18 mouse cellular contexts compared by ENCODE assay signal in the genomic region with DNA sequence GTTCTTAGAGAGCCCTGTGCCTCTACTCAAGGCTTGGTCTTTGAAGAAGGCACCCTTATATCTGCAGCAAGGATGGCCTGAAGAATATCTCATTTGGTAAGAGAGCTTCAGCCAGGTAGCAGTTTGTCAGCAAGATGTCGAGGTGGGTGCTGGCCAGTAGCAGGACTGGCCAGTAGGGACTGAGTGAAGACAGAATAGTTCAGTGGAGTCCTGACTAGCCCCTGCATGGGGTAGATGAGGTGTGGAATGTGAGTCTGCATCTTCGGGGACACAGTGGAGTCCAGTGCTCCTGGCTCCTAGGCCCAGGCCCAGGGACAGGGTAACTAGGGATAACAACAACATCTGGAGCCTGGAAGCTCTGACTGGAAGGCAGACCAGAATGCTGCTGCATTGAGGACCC. TPM values are rescaled to one million over a fixed set of nuclear protein-coding genes. Genes with fewer than 3 reads are reported as not detected.
DNase-seq lines count a peak whose midpoint lies in the region; ATAC-seq and TF ChIP-seq lines count a peak whose summit lies in the region.
"Had no signal": no experiment of that assay in that cellular context is flagged by ENCODE, and none has a peak within 500 bp of the region (broad histone marks: within the 10 kb centered on the region; RNA-seq: fewer than 3 reads in every experiment).

No protein-coding gene starts in this region.

- intact Hi-C loops in heart, postnatal 36 days (cut with DNase I): loop anchor here (2.0 to 5.0 kb wide), 2 partner anchors 65 to 101 kb away; a partner anchor contains a TSS

- H3K9me3 ChIP-seq in heart, embryonic 15.5 days (replicated peaks): no peaks in the 10 kb centered on the region
- H3K9me3 ChIP-seq in heart, embryonic 16.5 days (replicated peaks; ENCODE audit: control insufficient read depth, low read length): no peaks in the 10 kb centered on the region
- H3K9me3 ChIP-seq in hindbrain, postnatal 0 days (ENCODE audit: low read length): no peaks in the 10 kb centered on the region

- H3K4me3 ChIP-seq in heart, embryonic 15.5 days: peak overlapping the region; percentile 60
- H3K4me3 ChIP-seq in heart, embryonic 16.5 days (ENCODE audit: low read length): peak overlapping the region; percentile 67
- H3K4me3 ChIP-seq in hindbrain, postnatal 0 days (ENCODE audit: low read length): no peak overlapping the region

- H3K27ac ChIP-seq in heart, embryonic 15.5 days: peak overlapping the region; percentile 89
- peak overlapping the region; percentile 96 for H3K27ac ChIP-seq in heart, embryonic 16.5 days (ENCODE audit: low read length)
- H3K27ac ChIP-seq in hindbrain, postnatal 0 days: no peak overlapping the region
- H3K27ac ChIP-seq: gastrocnemius, adult 2 months had no signal

- peak; percentile 16 for DNase-seq in embryo, embryonic 10 days (ENCODE audit: low spot score)
- no peak for DNase-seq in embryo, embryonic 9.5 days (ENCODE audit: extremely low spot score)
- DNase-seq in heart, postnatal 36 days: no peak
- no peak for DNase-seq in hindbrain, postnatal 0 days (ENCODE audit: low spot score)
- no peak for DNase-seq in lung, postnatal 10 days
- no peak for DNase-seq in layer of hippocampus, adult 8-10 months (ENCODE audit: low spot score in 2 of 2)
- DNase-seq: cerebellum, adult 9-11 months; gastrocnemius, adult 2 months; kidney, adult 11 months; kidney, postnatal 14 days; layer of hippocampus, adult 9-11 months; liver, postnatal 0 days; thymus, postnatal 4 days had no signal

- peaks cover 49% of the 10 kb centered on the region for H3K4me1 ChIP-seq in heart, embryonic 15.5 days (replicated peaks)
- H3K4me1 ChIP-seq in heart, embryonic 16.5 days (ENCODE audit: control insufficient read depth, insufficient read depth, low read length): peaks cover 30% of the 10 kb centered on the region
- H3K4me1 ChIP-seq in hindbrain, postnatal 0 days (ENCODE audit: insufficient read depth, low read length): peaks cover 5% of the 10 kb centered on the region; the same call in 1 of the 2 replicates

- H3K4me2 ChIP-seq in heart, embryonic 15.5 days: peak overlapping the region; percentile 72
- peak overlapping the region; percentile 74 for H3K4me2 ChIP-seq in heart, embryonic 16.5 days (ENCODE audit: low read depth, low read length)
- H3K4me2 ChIP-seq in hindbrain, postnatal 0 days (ENCODE audit: low read depth, low read length): 0 out of 2 replicates have a peak overlapping the region, but pooled peaks have one; percentile 65

- TF ChIP-seq CTCF in hindbrain, postnatal 0 days (IDR thresholded peaks at IDR 0.05; ENCODE audit: low read depth): no peak

- WGBS in heart, embryonic 15.5 days: 16% methylated on average over 2 of the region's 2 CpGs
- 8% methylated on average over 2 of the region's 2 CpGs for WGBS in heart, embryonic 16.5 days
- 37% methylated on average over 2 of the region's 2 CpGs for WGBS in hindbrain, postnatal 0 days

- H3K27me3 ChIP-seq in heart, embryonic 15.5 days: peaks cover 97% of the 10 kb centered on the region
- H3K27me3 ChIP-seq in heart, embryonic 16.5 days (ENCODE audit: control insufficient read depth, insufficient read depth, low read length): peaks cover 73% of the 10 kb centered on the region
- H3K27me3 ChIP-seq in hindbrain, postnatal 0 days (ENCODE audit: insufficient read depth, low read length): peaks cover 85% of the 10 kb centered on the region

- H3K36me3 ChIP-seq in heart, embryonic 15.5 days: no peaks in the 10 kb centered on the region
- H3K36me3 ChIP-seq in heart, embryonic 16.5 days (ENCODE audit: control insufficient read depth, insufficient read depth): no peaks in the 10 kb centered on the region
- no peaks in the 10 kb centered on the region for H3K36me3 ChIP-seq in hindbrain, postnatal 0 days (ENCODE audit: insufficient read depth, low read length)
- H3K36me3 ChIP-seq: G1E had no signal

- ATAC-seq in heart, embryonic 15.5 days (replicated peaks; ENCODE audit: insufficient number of reproducible peaks, insufficient read depth, low FRiP score, low read depth): no peak
- ATAC-seq in heart, embryonic 16.5 days (replicated peaks; ENCODE audit: extremely low read depth, insufficient read depth, low FRiP score): no peak
- ATAC-seq in hindbrain, postnatal 0 days: no peak
- ATAC-seq: CD4-positive, CD25-positive, alpha-beta regulatory T cell, adult 4 months; liver, postnatal 0 days had no signal

- peak overlapping the region; percentile 72 for H3K9ac ChIP-seq in heart, embryonic 15.5 days
- peak overlapping the region; percentile 86 for H3K9ac ChIP-seq in heart, embryonic 16.5 days (ENCODE audit: low read length)
- no peak overlapping the region for H3K9ac ChIP-seq in hindbrain, postnatal 0 days (replicated peaks; ENCODE audit: low read length)
- H3K9ac ChIP-seq: liver, postnatal 0 days had no signal

RNA-seq across cellular contexts. Expression of a gene that starts 1.6 kb away (rescaled TPM):
- polyA plus RNA-seq in heart, embryonic 15.5 days (2015; fragmentation: Nextera tagmentation; extraction: Ambion mirVana): 40.3 and 44.3 TPM in 2 replicates
- 10 to 100 TPM; 20.8 to 31.9 TPM for total RNA-seq in heart, postnatal 36 days (2021)
- polyA plus RNA-seq in heart, embryonic 16.5 days (2015; fragmentation: Nextera tagmentation; extraction: Ambion mirVana): 42.2 and 50.2 TPM in 2 replicates
- 4.6 and 5.1 TPM in 2 replicates for total RNA-seq in hindbrain, postnatal 0 days (2014; rRNA removed)
- polyA plus RNA-seq in hindbrain, postnatal 0 days (2015; fragmentation: Nextera tagmentation; extraction: Ambion mirVana): 3.1 and 3.8 TPM in 2 replicates
- total RNA-seq in layer of hippocampus, adult 8-10 months (2022): not detected
- total RNA-seq: G1E; gastrocnemius, adult 2 months; left cerebral cortex, adult 8-10 months had no signal
- polyA plus RNA-seq: CD4-positive, CD25-positive, alpha-beta regulatory T cell, adult 4 months; G1E; liver, postnatal 0 days had no signal
